Mouse (Mus musculus) neural tube, embryonic 14.5 days (tissue): ENCODE measurements around the gene Gm10096. TPM values are rescaled to one million over a fixed set of nuclear protein-coding genes. Genes with fewer than 3 reads are reported as not detected.
"Not testable (repeated sequence)": the region's sequence is repeated elsewhere in the genome, so short reads cannot be mapped to it uniquely, and the experiment has no call there.

Source experiments
- ATAC-seq: fragments of 200-750 bp; cut with Nextera tagmentation; 2 replicates; pipeline ENCODE4 v1.8.0; 2017; ENCODE audit warnings: low read depth, mild to moderate bottlenecking, moderate TSS enrichment, moderate library complexity
- H3K27ac ChIP-seq: fragments of 300-500 bp; sonication (generic); 2 replicates; pipeline ENCODE4 v1.5.1; 2014; ENCODE audit warnings: low read depth, mild to moderate bottlenecking, control low read depth, low read length, moderate library complexity, mixed read lengths
- H3K27me3 ChIP-seq: fragments of 300-500 bp; sonication (generic); 2 replicates; pipeline ENCODE4 v1.6.1; 2014; ENCODE audit warnings: low read length; ENCODE audit not compliant: control insufficient read depth, insufficient read depth
- H3K36me3 ChIP-seq: fragments of 300-500 bp; sonication (generic); 2 replicates; pipeline ENCODE4 v1.6.1; 2014; ENCODE audit warnings: low read length, mixed read lengths; ENCODE audit not compliant: control insufficient read depth, insufficient read depth
- H3K4me1 ChIP-seq: fragments of 300-500 bp; sonication (generic); 2 replicates; pipeline ENCODE4 v1.6.1; 2014; ENCODE audit warnings: low read length; ENCODE audit not compliant: control insufficient read depth, insufficient read depth
- H3K4me2 ChIP-seq: fragments of 300-500 bp; sonication (generic); 2 replicates; pipeline ENCODE4 v1.6.1; 2014; ENCODE audit warnings: mild to moderate bottlenecking, low read depth, low read length, control low read depth
- H3K4me3 ChIP-seq: fragments of 300-500 bp; sonication (generic); 2 replicates; pipeline ENCODE4 v1.5.1; 2014; ENCODE audit warnings: low read depth, low read length, control low read depth, mixed read lengths
- H3K9ac ChIP-seq: fragments of 300-500 bp; sonication (generic); replicated peaks from 2 replicates; pipeline ENCODE4 v1.6.1; 2014; ENCODE audit warnings: low read depth, mild to moderate bottlenecking, control low read depth, low read length, mixed read lengths
- H3K9me3 ChIP-seq: fragments of 300-500 bp; sonication (generic); 2 replicates; pipeline ENCODE4 v1.6.1; 2016; ENCODE audit warnings: low read length; ENCODE audit not compliant: control insufficient read depth
- WGBS: fragments of 180-500 bp; shearing (Covaris S2); extraction: QIAGEN DNeasy Blood & Tissue Kit; methylation state at CpG from one replicate; pipeline ENCODE4 v1.1.7; 2014; 5-methylcytosine and 5-hydroxymethylcytosine counted together
- polyA plus RNA-seq: library from polyadenylated mRNA; unstranded; fragments of >200 nt; fragmentation: Nextera tagmentation; extraction: Ambion mirVana; gene quantifications from 2 replicates; pipeline ENCODE4 v1.2.1, GENCODE M21; 2014

Gene Gm10096
- not detected in 2 replicates for polyA plus RNA-seq

GRCm38 (mm10) chrX:28954602-28955001, at the start of gene Gm10096:
Gene Gm10096, minus strand, starts transcription at chrX:28954702.
- H3K9me3 ChIP-seq = not testable (repeated sequence)

More at GRCm38 (mm10) chrX:28954602-28955001, at the start of gene Gm10096:
- H3K4me2 ChIP-seq, H3K4me1 ChIP-seq, H3K27me3 ChIP-seq, H3K4me3 ChIP-seq, H3K27ac ChIP-seq, H3K9ac ChIP-seq, ATAC-seq, H3K36me3 ChIP-seq: not testable (repeated sequence)
- no CpG with 5 or more reads among the region's 5 CpGs for WGBS
